Mouse (Mus musculus): ENCODE data around the gene Slc13a3. TPM values are rescaled to one million over a fixed set of nuclear protein-coding genes. Genes with fewer than 3 reads are reported as not detected.
A peak's percentile ranks its signal among the peaks of the same experiment; 100 is the strongest.

Gene Slc13a3
- total RNA-seq, 2 experiments from 2014 or later: 0.25 to 0.31 TPM

DNA sequence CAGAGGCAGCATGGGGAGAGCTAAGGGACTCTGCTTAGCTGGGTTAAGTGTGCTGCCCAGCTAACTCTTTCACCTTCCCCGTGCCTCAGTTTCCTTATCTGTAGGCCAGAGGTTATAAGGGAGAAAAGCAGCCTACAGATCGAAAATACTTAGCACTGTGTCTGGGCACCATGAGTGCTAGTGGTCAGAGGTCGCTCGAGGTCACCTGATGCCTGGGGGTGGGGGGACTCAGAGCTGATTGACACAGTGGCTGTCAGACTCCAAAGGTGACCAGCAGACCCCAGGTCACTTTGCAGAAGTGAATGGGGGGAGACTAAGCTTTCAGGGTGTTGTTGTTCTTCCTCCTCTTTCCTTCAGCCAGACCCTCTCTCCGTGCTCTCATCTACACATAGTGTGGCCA, 58.7 kb downstream of the Slc13a3 start:
- no peak for DNase-seq

DNA sequence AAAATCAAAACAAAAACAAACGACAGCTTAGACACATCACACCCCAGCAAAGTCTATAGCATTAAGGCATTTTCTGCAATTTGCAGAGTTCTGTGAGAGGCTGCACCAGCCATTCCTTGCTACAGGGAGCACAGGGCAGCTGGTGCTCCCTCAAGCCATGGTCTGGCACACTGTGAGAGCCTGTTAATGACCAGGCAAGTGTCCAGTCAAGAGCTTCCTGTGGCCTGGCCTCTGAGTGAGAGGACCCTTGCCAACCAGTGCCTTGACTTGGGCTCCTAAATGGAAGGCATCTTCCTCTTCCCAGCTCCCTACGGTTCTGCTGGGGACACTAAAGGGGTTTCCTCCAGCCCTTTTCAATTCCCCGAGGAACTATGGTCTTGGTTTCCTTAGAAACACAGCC, 59.1 kb downstream of the Slc13a3 start:
- no peak for DNase-seq

DNA sequence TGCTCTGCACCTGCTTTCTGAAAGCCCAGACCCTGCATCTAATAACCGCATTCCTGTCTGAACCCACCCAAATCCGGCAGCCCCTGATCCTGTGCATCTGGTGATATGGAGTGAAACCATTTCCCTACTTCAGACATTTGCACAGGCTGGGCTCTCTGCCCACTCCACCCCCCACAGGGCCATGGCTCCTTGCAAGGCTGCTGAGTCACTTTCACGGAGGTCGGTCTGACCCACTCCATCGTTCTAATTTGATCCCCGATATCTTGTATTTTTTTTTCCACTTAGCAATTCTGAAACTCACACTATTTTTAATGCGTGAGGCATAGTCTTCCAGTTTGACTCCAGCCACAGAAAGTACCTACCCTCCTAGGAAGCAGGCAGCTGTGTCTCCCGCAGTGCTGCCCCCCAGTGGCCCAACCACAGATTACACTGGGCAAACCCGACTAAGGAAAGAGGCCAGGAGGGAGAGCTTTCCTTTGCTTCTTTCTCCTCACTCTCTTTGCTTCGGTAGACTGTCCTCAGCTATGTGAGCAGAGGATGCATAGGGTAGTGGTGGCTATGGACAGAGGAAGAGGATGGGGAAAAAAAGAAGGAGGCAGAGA, 65.2 kb downstream of the Slc13a3 start:
- DNase-seq: peak; percentile 68 to 91

DNA sequence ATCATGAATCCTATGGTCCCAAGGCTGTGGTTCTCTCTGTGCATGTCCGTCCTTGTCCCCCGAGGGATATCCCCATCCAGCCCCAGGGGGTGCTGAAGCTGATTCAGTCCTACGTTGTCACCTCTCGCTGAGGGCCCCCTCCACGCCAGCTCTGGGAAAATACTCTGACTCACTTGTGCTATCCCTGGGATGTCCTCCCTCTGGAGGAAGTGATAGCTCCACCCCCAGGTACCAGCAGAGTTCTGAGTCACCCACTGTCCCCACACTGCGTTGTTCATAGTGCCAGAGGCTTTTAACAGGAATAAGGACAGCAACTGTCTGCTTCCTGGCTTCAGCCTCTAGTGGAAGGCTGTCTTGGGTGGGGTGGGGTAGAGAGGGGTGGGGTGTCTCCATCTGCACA, 67.7 kb downstream of the Slc13a3 start:
- peak; percentile 18 to 37 for DNase-seq

DNA sequence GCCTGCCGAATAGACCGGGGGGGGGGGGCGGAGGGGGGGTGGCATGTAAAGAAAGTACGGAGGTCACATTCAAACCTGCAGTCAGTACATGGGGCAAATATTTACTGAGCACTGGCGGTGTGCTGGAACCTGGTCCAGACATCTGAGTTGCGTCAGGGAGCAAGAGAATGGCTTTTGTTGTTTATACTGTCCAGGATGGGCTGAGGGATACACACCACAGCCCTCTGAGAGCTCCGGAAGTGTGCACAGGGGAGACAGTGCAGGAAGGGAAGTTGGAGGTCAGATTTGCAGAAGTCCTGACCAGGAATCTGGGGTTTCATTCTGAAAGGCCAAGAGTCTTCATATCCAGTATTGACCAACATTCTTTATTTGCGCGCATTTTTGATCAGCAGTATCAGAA, 68.1 kb downstream of the Slc13a3 start:
- peak in 1 of 2 experiments; percentile 49 for DNase-seq

DNA sequence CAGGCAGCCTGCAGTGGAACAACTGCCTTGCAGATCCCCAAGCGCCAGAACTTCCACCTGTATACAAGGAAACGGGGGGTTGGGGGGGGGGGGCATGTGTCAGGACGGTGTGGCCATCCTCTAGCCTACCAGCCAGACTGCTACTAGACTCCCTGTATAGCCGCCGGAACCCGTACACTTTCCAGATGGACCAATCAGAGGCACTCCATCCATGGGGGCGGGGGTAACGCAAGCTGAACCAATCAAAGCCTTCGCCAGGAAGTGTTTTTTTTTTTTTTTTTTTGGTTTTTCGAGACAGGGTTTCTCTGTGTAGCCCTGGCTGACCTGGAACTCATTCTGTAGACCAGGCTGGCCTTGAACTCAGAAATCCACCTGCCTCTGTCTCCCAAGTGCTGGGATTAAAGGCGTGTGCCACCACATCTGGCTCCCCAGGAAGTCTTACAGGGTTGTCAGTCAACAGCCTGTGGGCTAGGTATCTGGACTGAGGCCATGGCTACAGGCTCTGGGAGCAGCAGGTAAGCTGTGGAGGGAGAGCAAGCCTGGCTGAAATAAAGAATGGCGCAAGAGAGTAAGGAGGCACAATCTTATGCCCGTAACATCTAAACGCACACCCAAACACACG, 74.8 kb downstream of the Slc13a3 start:
- no peak for DNase-seq

DNA sequence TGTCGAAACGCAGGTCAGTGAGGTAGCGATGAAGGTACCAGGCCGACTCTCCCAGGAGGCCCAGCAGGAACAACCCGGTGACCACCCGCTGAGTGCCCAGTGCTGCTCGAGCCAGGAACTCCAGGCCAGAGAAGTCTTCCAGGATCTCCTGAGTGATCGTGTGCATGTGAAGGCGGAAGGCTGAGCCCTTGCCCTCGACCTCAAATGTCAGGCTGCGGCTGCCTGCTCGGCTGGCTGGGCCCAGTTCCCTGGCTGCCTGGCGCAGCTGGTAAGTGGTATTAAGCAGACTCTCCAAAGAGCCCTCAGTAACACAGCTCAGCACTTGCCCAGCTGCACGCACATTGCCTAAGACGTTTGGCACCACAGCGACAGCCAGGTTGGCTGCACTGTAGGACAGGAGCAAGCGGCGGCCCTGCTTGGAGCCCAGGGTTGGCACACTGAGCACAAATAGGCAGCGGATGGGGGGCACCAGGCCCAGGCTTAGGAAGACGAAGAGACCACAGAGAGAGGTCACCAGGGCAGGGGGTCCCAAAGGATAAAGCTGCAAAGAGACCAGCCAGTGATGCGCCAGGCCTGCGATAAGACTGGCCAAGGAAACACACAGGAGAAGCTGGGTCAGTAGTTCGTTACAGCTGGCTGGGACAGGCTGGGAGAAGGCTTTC, 75.4 kb downstream of the Slc13a3 start:
- peak in 1 of 2 experiments; percentile 30 for DNase-seq

DNA sequence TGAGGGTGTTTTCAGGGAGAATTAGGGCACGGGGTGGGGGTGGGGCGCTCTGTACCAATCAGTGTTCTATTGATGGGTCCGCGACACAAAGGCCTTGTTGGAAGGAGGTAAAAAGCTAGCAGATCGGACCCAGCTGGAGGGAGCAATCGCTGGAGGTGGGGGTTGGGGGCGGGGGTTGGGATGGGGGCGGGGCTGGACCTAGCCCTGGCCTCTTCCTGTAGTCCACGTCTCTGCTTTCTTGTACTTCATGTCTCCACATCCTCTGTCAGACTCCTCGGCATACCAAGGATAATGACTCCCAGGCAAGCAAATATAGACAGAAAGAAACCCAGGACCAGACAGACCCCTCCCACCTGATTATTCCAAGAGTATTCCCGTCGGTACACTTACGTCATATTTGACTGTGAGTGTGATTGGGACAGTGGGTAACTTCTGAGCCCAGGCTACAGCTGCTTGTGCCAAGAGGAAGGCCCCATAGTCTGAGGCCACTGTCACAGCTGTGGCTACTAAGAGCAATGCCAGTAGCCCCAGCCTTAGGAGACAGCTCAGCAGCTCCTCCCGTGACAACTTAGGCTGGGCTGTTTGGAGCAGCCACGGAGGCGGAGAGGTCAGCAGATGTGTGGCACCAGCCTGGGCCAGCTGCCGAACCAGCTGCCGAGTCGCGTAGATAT, 76.1 kb downstream of the Slc13a3 start:
- DNase-seq: peak; percentile 50 to 62

DNA sequence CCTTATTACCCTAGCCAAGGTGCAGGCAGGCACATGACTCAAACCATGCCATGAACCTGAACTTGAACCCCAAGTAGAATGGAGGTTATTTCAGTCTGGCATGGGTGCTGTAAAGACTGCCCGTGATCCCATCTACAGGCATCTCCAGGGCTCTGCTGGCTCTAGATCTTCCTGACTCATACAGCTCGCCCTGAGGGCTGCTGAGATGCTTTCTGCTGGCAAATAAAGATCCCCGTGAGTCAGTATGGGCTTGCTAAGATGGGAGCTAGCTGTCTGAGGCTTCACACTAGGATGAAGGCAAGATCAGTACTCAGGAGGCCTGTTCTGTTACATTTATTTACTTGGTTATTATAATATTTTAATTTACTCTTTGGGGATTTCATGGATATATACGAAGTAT, 80.9 kb downstream of the Slc13a3 start:
- no peak for DNase-seq

DNA sequence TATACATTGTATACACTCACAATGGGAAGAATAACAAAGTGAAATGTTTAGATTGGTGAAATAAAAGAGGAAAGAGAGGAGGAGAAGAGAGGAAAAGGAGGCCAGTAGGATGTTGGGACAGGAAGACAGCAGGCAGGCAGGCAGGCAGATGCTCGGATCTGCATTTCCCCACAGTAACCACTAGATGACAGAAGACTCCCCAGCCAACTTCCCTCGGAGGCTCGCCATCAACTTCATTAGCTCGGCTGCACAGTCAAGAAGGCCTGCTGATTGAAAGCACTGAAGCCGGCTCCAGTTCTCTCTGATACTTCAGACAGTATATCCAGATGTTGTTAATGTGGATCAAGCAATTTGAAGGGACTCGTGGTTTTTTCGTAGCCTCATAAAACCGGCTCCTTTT, 81.5 kb downstream of the Slc13a3 start:
- peak; percentile 65 to 67 for DNase-seq

DNA sequence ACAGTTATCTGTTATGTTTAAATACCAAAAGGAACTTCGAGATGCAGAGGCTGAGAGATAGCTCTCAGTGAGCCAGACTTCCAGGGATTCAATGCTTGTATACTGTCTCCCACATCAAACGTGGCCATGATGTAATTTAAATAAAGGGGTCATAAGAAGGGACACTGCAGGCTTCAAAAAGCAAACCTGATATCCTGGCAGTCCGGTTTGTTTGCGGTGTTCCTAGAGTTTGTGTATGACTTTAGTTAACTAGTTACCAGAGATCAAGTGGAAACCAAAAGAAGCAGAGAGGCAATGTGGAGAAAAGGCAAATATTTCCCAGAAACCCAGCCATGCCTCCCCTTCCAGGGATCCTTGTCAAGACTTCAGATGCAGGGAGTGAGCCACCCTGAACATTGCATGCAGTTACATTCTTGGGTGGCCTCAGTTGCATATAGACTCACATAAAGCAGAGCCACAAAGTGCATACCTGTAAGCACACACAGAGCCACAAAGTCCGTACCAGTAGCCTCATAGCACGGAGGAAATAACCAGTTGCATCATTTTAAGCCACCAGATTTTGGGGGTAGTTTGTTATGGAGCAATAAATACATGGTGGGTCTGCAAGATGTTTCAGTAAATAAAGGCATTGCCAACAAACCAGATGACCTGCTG, 83.6 kb downstream of the Slc13a3 start:
- no peak for DNase-seq

DNA sequence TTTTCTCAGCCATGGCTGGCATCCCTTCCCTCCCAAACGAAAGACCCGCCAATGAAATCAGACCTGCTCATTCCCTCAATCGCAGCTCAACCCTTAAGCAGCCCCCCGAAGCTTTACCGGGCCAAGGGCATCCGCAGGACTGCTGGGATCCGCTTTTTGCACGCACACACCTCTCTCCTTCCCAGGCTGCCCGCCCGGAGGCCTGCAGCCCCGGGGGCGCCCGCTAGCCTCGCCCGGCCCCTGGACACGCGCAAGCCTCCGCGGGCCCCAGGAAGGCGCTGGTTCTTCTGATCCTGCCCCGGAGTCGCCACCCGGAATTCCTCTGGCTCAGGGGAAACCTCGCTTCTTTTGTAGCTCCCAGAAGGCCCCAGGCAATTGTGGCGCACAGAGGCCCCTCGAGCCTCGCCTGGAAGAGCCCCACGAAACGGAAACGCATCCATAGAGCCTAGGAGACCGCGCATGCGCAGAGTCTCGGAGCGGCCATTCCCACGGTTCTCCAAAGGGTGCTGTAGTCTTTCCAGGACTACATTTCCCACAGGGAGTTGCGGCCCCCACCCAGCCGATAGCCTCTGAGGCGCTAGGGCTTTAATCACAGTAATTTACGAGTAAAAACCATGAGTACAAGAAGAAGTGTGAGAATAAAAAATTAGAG, 85.1 kb downstream of the Slc13a3 start, which contains the start of gene Zfp334:
Gene Zfp334 (minus strand): TSS at position 416 of the 652 bp plus-strand sequence.
- DNase-seq: peak; percentile 95 to 96

DNA sequence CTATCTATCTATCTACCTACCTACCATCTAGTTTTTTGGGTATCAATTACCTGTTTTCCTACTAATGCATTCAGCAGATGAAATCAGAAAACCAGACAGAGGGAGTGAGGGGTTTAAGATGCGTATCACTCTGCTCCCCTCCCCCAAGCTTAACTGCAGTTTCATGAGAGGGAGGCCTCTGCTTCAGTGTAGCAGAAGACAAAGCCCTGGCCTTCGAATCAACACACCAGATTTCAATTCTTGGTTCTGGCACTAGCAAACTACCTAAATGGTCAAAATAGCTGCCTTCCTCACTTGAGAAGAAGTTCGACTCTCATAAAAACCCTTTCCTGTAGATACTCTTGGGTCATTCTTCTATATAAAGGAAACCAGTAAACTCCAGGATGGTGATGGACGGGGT, 85.7 kb downstream of the Slc13a3 start:
- DNase-seq: no peak

DNA sequence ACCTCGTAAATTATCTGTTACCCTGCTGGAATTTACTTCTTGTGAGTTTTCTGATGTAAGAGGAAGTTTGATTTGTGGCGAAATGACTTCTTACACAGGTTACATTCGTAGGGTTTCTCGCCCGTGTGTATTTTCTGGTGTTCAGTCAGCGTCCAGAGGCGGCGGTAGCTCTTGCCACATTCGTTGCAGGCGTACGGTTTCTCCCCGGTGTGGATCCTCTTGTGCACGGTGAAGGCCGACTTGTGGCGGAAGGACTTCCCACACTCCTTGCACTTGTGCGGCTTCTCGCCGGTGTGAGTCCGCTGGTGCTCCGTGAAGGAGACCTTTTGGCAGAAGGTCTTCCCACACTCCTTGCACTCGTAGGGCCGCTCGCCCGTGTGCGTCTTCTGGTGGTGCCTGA, 93.0 kb downstream of the Slc13a3 start:
- DNase-seq: no peak

DNA sequence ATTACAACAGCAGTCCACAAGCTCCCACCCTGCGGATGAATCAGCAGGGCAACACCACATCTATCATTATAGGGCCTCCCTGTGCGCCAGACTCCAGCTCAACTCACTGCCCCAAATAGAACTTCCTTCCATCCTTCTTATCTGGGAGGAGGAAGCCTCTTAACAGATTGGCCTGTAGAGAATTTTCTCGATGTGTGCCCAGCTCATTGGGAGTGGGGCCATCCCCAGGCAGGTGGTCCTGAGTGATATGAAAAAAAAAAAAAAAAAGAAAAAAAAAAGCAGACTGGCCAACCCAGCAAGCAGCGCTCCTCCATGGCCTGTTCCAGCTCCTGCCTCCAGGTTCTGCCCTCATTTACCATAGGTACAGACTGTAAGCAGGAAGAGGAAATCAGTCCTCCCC, 97.0 kb downstream of the Slc13a3 start:
- no peak for DNase-seq

DNA sequence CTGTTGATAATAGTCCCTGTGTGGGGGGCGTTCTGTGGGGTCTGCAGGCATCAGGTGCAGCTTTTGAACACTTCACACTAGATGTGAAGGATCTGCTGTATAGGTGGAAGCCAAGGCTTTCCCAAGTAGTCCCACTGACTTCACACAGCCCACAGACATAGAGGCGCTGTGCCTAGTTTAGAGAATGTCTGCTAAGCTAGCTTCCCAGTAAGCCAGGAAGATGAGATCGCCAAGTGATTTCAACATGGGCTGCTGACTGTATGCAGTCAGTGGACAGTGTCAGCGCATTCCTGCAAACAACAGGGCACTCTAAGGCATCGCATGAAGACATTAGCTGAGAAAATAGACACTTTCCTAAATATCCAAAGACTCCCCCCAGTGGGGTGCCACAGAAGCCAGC, 97.6 kb downstream of the Slc13a3 start:
- no peak for DNase-seq

DNA sequence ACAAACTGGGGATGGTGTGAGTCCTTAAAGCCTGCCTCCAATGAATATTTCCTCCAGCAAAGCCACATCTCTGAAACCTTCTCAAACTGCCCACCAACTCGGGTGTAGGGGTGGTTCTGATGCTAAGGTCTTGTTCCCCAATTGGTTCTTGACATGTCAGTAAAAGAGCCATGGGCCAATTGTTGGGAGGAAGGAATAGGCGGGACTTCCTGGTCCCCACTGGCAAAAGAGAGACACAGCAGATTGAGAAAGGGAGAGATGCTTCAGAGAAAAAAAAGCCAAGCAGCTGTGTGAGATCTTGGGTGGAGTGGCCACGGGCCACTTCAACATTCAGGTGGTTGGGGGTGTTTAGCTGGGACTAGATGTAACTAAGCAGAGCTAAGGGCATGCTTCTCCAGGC, 102.0 kb downstream of the Slc13a3 start:
- no peak for DNase-seq

DNA sequence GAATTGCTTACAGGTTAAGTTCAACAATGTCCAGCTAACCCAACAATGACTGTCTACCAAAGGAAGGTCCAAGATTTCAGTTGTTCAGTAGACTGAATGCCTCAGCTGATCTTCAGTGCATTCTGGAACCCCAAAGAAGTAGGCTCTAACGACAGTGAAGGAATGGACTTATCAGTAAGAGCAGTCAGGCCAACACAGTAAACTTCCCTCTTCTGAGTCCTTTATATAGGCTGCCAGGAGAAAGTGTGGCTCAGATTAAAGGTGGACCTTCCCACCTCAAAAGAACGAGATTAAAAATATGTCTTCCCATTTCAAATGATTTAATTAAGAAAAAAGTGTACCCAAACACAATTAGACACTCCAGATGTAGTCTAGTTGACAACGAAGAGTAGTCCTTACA, 102.7 kb downstream of the Slc13a3 start:
- DNase-seq: no peak

DNA sequence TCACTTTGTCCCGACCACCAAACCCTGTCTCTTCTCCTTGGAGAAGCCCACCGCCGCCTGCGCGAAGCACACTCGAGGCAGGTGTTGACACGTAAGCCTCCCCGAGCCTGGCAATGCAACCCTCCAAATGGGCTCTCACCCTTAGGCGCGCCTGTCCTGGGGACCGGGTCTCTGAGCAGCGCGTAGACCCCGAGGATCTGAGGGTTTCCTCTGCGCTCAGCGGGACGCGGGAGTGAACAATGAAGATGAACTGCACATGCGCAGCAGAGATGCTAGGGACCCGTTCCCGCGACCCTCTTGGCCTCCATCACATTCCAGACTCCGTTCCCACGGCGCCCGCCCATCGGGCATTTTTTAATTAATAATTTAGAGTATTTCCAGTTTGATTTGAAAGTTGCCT, 104.5 kb downstream of the Slc13a3 start, which contains the start of gene Zfp663:
Gene Zfp663 (minus strand): TSS at position 234 of the 400 bp plus-strand sequence.
- no peak for DNase-seq

DNA sequence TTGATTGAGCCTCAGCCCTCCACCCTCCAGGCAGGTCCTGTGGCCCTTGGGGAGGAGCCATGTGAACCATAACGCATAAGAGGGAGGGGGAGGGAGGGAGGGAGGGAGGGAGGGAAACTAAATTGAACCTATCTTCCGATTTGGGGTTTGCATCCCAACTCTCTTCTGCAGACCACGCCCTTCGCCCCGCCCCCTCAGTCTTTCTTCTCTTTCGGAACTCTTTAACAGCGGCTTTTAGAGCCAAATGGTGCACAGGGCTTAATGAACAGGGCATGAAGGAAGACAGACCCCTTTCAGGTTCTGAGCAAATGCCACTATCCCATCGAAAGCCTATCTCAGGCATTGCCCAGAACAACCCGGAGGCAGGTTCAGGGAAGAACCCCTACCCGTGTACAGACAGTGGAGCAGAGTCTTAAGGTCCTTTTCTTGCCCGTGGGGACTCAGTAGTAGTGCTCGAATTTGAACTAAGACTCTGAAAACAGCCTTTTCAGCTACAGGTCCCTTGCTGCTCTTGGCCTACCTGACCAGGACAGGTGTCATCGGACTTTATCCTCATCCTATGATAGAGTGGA, 105.1 kb downstream of the Slc13a3 start:
- peak in 1 of 2 experiments; percentile 25 for DNase-seq

DNA sequence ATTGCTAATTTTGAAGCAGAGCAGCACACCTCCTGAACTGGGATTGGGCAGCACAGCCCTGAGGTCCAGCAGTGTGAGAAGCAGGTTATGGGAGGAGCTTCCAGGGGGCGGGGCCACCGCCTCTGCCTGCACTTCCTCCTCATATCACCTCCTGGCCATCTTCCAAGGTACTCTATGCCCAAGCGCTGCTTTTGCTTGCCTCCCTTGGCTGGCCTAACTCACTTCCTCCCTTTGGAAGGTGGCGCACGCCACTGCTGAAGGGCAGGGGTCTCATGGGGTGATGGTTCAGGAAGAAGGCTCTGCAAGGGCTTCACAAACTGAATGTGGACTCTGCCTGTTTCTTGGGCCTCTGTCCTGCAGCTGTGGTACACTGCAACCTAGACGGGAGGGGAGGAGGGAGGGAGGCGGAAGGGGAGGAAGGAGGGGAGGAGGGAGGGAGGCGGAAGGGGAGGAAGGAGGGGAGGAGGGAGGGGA, 105.9 kb downstream of the Slc13a3 start:
- peak in 1 of 2 experiments; percentile 12 for DNase-seq
